Mouse (Mus musculus): ENCODE data around the gene Smpdl3b. TPM values are rescaled to one million over a fixed set of nuclear protein-coding genes. Genes with fewer than 3 reads are reported as not detected.

Gene Smpdl3b
- total RNA-seq, 2 experiments from 2014 or later = 0.59 to 1.0 TPM

DNA sequence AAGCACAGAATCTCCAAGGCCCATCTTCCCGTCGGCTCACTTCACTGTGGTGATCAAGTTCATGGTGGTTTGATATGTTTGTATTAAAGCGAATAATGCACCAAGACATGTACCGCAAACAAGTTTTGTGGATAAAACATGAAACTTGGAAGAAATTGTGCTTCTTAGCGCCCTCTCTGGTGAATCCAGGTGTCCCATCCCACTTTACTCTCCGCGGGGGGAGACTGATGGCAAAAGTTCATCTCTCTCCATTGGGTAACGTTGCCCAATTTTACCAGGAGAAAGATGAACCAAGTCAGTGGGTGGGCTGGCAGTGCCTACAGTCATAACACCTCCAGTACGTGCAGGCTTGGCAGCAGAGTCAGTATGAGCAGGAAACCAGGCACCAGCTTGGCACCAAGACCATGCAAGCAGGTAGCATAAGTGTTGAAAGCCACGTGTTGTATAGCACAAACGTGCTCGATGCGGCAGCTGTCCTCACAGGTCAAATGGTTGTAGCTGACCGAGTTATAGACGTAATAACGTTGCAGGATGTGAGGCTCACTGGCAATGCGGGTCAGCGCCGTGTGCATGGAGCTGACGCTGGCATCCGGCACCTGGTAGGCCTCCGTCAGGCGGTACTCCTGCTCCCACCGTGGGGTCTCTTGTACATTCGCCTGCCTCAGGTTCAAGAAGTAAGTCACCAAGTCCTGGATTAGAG lies 23.8 kb downstream of the Smpdl3b start:
- DNase-seq = no peak

DNA sequence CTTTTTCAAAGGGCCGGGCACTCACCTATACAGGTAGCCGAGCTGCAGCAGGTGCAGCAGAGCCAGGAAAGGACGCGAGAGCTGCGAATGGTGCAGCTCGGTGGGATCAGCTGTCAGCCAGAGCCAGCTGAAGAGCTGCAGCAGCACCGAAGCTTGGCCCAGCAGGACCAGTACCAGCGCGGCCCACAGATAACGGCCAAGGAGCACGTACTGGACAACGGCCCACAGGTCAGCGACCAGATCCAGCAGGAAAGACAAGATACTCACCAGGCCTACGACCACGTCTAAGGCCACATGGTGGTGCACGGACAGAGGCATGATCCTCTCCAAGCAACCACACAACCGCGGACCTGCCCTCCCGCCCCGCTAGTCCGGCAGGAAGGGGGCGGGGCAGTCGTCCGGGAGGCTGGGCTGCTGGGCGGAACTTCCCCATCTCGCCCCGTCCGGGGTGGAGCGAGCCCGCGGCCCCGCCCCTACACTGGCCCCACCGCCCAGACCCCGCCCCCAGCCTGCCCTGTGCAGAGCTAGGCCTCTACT lies 24.8 kb downstream of the Smpdl3b start, which contains the start of gene Xkr8:
Gene Xkr8 (minus strand): TSS at position 399 of the 537 bp plus-strand sequence.
- peak; percentile 89 for DNase-seq

DNA sequence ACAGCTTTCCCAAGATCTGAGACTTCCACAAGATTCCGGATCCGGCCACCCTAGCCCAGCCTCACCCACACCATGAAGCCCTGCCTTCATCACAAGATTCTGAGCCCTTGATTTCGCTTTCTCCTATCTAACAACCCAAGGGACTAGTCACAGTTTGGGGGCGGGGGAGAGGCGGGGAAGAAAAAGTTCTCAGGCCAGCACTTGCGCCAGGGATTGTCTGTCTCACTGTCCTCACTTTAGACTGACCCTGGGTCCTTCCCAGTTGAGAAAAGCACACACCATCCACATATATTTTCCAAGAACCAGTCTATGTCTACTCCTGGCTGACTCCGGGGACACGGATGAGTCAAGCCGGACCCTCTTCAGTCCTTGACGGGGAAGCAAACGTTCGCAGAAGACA lies 25.4 kb downstream of the Smpdl3b start:
- DNase-seq = no peak

DNA sequence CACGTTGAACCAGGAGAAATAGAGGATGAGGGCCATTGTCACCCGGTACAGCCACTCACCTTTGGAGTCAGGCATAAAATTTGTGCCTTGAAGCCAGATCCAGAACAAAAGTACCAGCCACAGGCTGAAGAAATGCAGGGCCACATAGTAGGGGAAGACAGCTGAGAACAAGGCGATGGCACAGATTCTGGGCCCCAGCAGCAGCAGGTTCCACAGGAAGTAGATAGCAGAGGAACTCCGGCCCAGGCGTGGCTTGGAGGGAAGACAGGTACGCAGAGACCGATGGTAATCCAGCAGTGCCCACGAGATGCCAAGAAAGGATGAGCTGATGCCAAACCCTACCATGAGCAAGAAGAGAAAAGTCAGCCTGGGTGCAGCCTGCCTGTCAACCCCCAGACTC lies 28.8 kb downstream of the Smpdl3b start:
- DNase-seq = no peak

DNA sequence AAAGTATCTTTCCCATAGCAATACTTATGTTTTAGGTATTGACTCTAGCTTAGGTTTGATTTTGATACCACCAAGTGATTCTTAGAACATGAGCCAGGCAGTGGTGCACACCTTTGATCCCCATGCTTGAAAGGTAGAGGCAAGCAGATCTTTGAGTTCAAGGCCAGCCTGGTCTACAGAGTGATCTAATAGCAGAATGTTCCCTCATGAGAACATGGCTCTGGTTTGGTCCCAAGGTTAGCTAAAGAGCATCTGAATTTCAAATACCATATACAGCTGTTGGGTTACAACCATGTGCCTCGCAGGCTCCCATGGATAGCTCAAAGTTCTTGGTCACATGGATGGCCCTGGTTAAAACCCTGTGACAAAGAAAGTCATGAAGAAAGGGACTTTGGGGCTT lies 38.8 kb downstream of the Smpdl3b start:
- no peak for DNase-seq

DNA sequence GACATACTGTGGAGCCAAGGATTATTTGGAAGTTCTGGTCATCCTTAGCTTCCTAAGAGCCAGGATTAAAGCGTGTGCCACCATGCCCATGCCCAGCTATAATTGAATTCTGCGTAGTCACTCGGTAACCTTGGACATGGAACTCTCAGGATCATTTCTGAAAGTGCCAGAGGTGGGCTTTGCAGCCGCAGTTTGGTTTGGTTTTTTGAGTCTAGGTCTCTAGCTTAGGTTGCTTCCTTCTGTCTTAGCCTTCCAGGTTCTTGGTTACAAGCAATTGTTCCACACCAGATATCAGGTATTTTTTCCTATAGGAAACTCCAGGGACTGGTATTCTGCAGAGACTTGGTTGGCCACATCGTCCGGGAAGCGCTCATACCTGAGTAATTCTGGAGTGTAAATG lies 43.9 kb downstream of the Smpdl3b start:
- DNase-seq = no peak

DNA sequence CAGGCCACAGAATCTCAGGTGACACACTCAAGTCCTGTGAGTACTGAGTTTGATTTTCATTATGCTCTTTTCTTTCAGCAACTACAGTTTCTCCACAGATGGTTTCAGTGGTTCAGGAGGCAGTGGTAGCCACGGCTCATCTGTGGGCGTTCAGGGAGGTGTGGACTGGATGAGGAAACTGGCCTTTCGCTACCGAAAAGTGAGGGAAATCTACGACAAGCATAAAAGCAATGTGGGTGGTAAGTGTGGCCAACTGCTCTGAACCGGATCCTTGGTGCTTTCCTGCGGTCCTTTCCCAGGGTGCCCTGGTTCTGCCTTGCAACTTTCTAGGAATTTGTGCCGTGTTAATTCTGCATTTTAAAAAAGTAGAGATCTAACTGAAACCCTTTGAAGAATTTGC lies 50.2 kb downstream of the Smpdl3b start:
- DNase-seq = no peak

DNA sequence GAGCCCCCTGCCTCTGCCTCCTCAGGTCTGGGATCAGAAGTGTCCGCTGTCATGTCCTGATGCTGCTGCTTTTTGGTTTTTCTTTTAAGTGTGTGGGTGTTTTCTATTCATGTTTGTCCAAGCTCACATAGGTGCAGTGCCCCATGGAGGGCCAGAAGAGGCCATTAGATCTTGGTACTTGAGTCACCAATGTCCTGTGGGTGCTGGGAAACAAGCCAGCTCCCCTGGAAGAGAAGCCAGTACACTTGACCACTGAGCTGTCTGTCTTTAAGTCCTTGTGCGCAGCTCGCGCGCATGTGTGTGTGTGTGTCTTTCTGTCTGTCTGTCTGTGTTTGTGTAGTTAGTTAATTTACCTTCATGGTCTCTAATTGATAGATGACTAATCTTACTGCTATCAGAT lies 55.0 kb downstream of the Smpdl3b start:
- no peak for DNase-seq

DNA sequence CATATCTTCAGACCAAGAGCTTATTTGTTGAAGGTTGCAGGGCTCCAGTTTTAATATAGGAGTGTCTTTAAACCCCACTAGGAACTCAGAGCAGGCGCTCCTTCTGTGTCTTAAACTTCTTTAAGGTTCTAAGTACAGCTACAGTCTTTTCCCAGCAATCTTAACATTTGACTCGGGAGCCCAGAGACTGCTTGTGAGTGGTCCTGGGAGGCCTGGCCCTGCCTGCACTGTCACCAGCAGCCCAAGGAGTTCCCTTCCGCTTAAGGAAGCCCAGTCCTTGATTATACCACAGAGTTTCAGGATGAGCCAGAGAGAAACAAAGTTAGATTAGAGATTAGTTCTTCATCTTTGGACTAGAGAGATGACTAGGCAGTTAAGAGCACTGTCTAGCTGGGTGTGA lies 63.7 kb downstream of the Smpdl3b start:
- DNase-seq = no peak

DNA sequence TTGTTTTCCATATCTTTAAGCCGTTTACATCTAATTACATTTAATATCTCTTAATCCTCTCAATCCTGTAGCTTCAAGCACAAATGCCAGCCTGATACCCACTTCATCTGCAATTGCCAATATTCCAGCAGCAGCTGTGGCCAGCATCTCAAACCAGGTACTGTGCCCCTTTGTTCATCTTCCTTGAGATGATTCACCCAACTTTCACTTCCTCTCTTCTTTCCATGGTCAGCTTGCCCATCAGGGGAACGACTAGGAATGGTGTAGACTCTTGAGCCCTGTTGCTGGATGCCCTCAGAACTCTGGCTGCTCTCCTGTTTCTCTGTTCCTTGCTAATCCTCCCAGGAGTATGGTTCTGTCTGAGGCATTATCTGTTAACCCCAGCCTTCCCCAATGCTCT lies 67.4 kb downstream of the Smpdl3b start:
- no peak for DNase-seq

Other genes with a start within 250 kb of the Smpdl3b start
- gene Sesn2, start 246.8 kb downstream of the Smpdl3b start, total RNA-seq (2021) = 1 to 10 TPM; 1.9 to 2.3 TPM
- 10 to 100 TPM; 46.3 to 58.5 TPM for gene Atpif1, start 223.6 kb downstream of the Smpdl3b start, total RNA-seq (2021)
- 10 to 100 TPM; 43.5 to 44.5 TPM for gene Dnajc8, start 221.7 kb downstream of the Smpdl3b start, total RNA-seq (2021)
- gene Ptafr, start 193.2 kb downstream of the Smpdl3b start, total RNA-seq (2021) = 1 to 10 TPM; 1.0 to 1.1 TPM
- 10 to 100 TPM; 11.1 to 11.5 TPM for gene Eya3, start 118.3 kb downstream of the Smpdl3b start, total RNA-seq (2021)
- 1 to 10 TPM; 1.0 to 1.4 TPM for gene Xkr8, start 24.7 kb downstream of the Smpdl3b start, total RNA-seq (2021)
- 10 to 100 TPM; 11.2 to 12.4 TPM for gene Rpa2, start 11.1 kb upstream of the Smpdl3b start, total RNA-seq (2021)
- 1 to 10 TPM in 1 of 2 experiments, under 1 TPM in 1; 0.69 to 1.2 TPM for gene Themis2, start 39.1 kb upstream of the Smpdl3b start, total RNA-seq (2021)
- 10 to 100 TPM; 13.1 to 13.5 TPM for gene Ppp1r8, start 85.9 kb upstream of the Smpdl3b start, total RNA-seq (2021)
- 10 to 100 TPM; 20.7 to 23.3 TPM for gene Stx12, start 127.3 kb upstream of the Smpdl3b start, total RNA-seq (2021)
- 10 to 100 TPM; 19.8 to 23.0 TPM for gene Fam76a, start 165.3 kb upstream of the Smpdl3b start, total RNA-seq (2021)
- gene Fgr, start 216.8 kb upstream of the Smpdl3b start, total RNA-seq (2021) = under 1 TPM in 1 of 2 experiments, not detected in 1; 0.43 TPM